Comparison of ENCODE assay signal across 9 mouse cellular contexts in genomic region chr8:87830200-87830599, GRCm38 (mm10).
DNase-seq lines count a peak whose midpoint lies in the region; ATAC-seq lines count a peak whose summit lies in the region.
"Had no signal": no experiment of that assay in that cellular context is flagged by ENCODE, and none has a peak within 500 bp of the region (broad histone marks: within the 10 kb centered on the region; RNA-seq: fewer than 3 reads in every experiment).

No protein-coding gene starts in this region.

- H3K27ac ChIP-seq in kidney, embryonic 15.5 days = peak overlapping the region; percentile 85; the same call in 1 of the 2 replicates

- no peaks in the 10 kb centered on the region for H3K9me3 ChIP-seq in kidney, embryonic 15.5 days (replicated peaks)

- WGBS in kidney, embryonic 15.5 days = 21% methylated on average over 6 of the region's 6 CpGs

- no peak overlapping the region for H3K4me2 ChIP-seq in kidney, embryonic 15.5 days

- DNase-seq in adrenal gland, postnatal 14 days = peak; percentile 65
- no peak for DNase-seq in adrenal gland, adult 2 months
- DNase-seq in kidney, adult 8-10 months = no peak
- peak; percentile 51 for DNase-seq in urinary bladder, postnatal 14 days (ENCODE audit: low spot score)
- DNase-seq in urinary bladder, postnatal 10 days (ENCODE audit: low spot score) = no peak
- no peak for DNase-seq in spleen, postnatal 10 days (ENCODE audit: low spot score in 2 of 2)
- DNase-seq in adrenal gland, postnatal 36 days = no peak
- DNase-seq: kidney, adult 11 months had no signal

- H3K27me3 ChIP-seq in kidney, embryonic 15.5 days = no peaks in the 10 kb centered on the region

- no peaks in the 10 kb centered on the region for H3K36me3 ChIP-seq in kidney, embryonic 15.5 days

- peaks cover 54% of the 10 kb centered on the region for H3K4me1 ChIP-seq in kidney, embryonic 15.5 days

- H3K9ac ChIP-seq in kidney, embryonic 15.5 days = no peak overlapping the region

- no peak overlapping the region for H3K4me3 ChIP-seq in kidney, embryonic 15.5 days (replicated peaks)

- no peak for ATAC-seq in kidney, embryonic 15.5 days (replicated peaks; ENCODE audit: low FRiP score)

Comparison
In these comparisons a context has a peak if more than half of its experiments do, and no peak if none do; other contexts are left out.
1. DNase-seq: peak in adrenal gland, postnatal 14 days (single experiment) and urinary bladder, postnatal 14 days (single experiment); none in adrenal gland, adult 2 months (single experiment), kidney, adult 8-10 months (0 of 2), urinary bladder, postnatal 10 days (single experiment), spleen, postnatal 10 days (0 of 2) and adrenal gland, postnatal 36 days (0 of 2).